Mouse (Mus musculus) limb, embryonic 14.5 days (tissue): ENCODE measurements around the gene Tars2. TPM values are rescaled to one million over a fixed set of nuclear protein-coding genes. Genes with fewer than 3 reads are reported as not detected.

Experiments
- ATAC-seq: fragments of 200-750 bp; cut with Nextera tagmentation; 2 replicates; pipeline ENCODE4 v1.8.0; 2017; ENCODE audit warnings: low read depth, moderate number of reproducible peaks, moderate TSS enrichment; ENCODE audit not compliant: low FRiP score
- DNase-seq: peaks from one replicate; pipeline ENCODE4 v3.0.0-alpha.2; 2015; ENCODE audit warnings: low spot score
- H3K27ac ChIP-seq: fragments of 300-500 bp; sonication (generic); replicated peaks from 2 replicates; pipeline ENCODE4 v1.5.1; 2014; ENCODE audit warnings: low read depth, mild to moderate bottlenecking, low read length, moderate library complexity, mixed read lengths
- H3K27me3 ChIP-seq: fragments of 300-500 bp; sonication (generic); 2 replicates; pipeline ENCODE4 v1.6.1; 2014; ENCODE audit warnings: low read length, mixed read lengths; ENCODE audit not compliant: control insufficient read depth, insufficient read depth
- H3K36me3 ChIP-seq: fragments of 300-500 bp; sonication (generic); 2 replicates; pipeline ENCODE4 v1.6.1; 2014; ENCODE audit warnings: mild to moderate bottlenecking, low read length, moderate library complexity, mixed read lengths; ENCODE audit not compliant: control insufficient read depth, insufficient read depth
- H3K4me1 ChIP-seq: fragments of 300-500 bp; sonication (generic); 2 replicates; pipeline ENCODE4 v1.6.1; 2014; ENCODE audit warnings: antibody characterized with exemption, low read length, mixed read lengths; ENCODE audit not compliant: control insufficient read depth, insufficient read depth
- H3K4me2 ChIP-seq: fragments of 300-500 bp; sonication (generic); replicated peaks from 2 replicates; pipeline ENCODE4 v1.6.1; 2014; ENCODE audit warnings: low read depth, mild to moderate bottlenecking, low read length, moderate library complexity; ENCODE audit not compliant: severe bottlenecking
- H3K4me3 ChIP-seq: fragments of 300-500 bp; sonication (generic); replicated peaks from 2 replicates; pipeline ENCODE4 v1.5.1; 2014; ENCODE audit warnings: low read length
- H3K9ac ChIP-seq: fragments of 300-500 bp; sonication (generic); 2 replicates; pipeline ENCODE4 v1.6.1; 2014; ENCODE audit warnings: mild to moderate bottlenecking, low read depth, low read length, moderate library complexity; ENCODE audit not compliant: severe bottlenecking
- H3K9me3 ChIP-seq: fragments of 300-500 bp; sonication (generic); 2 replicates; pipeline ENCODE4 v1.6.1; 2016; ENCODE audit warnings: low read length; ENCODE audit not compliant: control insufficient read depth
- POLR2A ChIP-seq: fragments of 200-500 bp; IDR thresholded peaks from 2 replicates; pipeline ENCODE4 v1.8.0; 2012; ENCODE audit warnings: inconsistent platforms, mild to moderate bottlenecking, moderate library complexity, borderline replicate concordance; ENCODE audit not compliant: insufficient read depth, insufficient read length; ENCODE audit errors: extremely low read depth
- WGBS: fragments of 180-500 bp; shearing (Covaris S2); extraction: QIAGEN DNeasy Blood & Tissue Kit; methylation state at CpG from one replicate; pipeline ENCODE4 v1.1.7; 2014; 5-methylcytosine and 5-hydroxymethylcytosine counted together
- polyA plus RNA-seq, 2 experiments: library from polyadenylated mRNA; depleted of rRNA in 1 of 2; stranded (reverse) in 1 of 2; unstranded in 1 of 2; fragments of >200 nt; fragmentation: Nextera tagmentation in 1 of 2; extraction: Ambion mirVana in 1 of 2; gene quantifications; 2 replicates each; pipeline versions ENCODE4 v1.2.1 to v1.2.3; 2012 to 2014

Tars2 gene
- polyA plus RNA-seq, 2 experiments, result 40.3 to 40.9 TPM

DNA sequence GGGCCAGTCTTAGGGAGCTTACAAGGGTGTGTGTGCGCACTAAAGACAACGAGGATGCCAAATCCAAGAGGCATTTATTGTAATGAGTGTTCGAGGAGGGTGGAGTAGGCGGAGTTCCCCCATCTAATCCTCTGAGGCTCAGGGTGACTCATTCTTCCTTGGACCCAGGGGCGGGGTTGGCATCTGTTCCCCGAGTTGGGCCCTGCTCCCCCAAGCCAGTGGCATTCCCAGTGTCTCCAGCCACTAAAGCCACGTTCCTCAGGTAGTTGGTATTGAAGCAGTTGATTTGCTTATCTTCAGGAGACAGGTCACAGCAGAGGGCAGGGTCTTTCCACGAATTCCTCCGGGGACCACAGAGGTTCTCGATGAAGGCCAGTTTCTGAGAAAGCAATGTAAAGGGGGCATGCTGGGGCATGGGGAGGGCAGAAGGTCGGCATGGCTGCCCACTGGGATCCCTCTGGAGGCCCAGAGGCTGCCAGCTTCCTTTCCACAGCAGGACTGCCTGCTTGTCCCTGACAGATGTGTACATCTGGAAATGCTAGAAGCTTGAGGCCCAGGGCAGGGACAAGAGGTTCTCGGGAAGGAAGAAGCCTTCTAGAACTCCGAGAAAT lies 25.8 kb downstream of the Tars2 start:
- Histone ChIP-seq H3K9ac (no peak overlapping the region), H3K4me3 (no peak overlapping the region), H3K9me3 (no peaks in the 10 kb centered on the region), H3K4me1 (no peaks in the 10 kb centered on the region), H3K27me3 (no peaks in the 10 kb centered on the region), H3K27ac (no peak overlapping the region), H3K4me2 (no peak overlapping the region), H3K36me3 (peaks cover 25% of the 10 kb centered on the region)
- WGBS, result 76% methylated on average over 13 of the region's 13 CpGs
- no peak for DNase-seq
- ATAC-seq, result no peak
- no peak for TF ChIP-seq POLR2A

DNA sequence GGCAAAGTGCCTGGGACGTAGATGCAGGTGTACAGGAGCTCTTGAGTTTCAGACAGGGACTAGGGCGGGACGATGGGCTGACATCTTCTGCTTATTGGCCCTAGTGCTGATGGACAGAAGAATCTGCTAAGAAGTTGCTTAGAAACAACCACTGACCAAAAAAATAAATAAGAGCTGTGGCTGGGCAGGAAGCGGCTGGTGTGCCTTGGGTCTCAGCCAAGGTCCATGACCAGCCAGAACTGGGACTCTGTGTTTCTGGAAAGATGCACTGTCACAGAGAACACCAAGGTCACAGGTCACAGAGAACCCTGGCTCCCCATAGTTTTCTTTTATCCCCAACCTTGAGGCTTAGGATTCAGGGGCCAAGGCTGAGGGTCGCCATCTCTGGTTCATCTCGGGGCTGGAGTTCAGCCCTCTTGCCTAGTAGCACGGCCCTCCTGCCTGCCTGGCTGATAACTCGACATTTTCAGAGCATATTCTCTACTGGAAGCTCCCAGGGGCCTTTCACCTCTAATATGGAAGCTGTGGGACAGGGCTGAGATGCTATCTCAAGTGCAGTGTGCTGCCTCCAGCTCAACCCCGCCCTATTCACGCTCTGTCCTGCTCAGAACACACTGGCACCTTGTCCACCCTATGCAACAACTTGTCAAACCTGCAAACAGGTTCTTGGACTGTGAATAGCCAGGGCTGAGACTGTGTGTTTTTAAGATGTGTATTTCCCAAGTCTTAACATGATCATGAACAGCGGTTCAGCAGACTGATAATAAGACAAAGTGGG lies 27.1 kb downstream of the Tars2 start:
- no peak overlapping the region for H3K9ac ChIP-seq
- ATAC-seq, result no peak
- no peak overlapping the region for H3K27ac ChIP-seq
- H3K27me3 ChIP-seq, result no peaks in the 10 kb centered on the region
- no peaks in the 10 kb centered on the region for H3K9me3 ChIP-seq
- no peak overlapping the region for H3K4me2 ChIP-seq
- 88% methylated on average over 11 of the region's 11 CpGs for WGBS
- no peak overlapping the region for H3K4me3 ChIP-seq
- DNase-seq, result no peak
- H3K36me3 ChIP-seq, result peaks cover 20% of the 10 kb centered on the region
- no peaks in the 10 kb centered on the region for H3K4me1 ChIP-seq
- no peak for TF ChIP-seq POLR2A

- no peak for ATAC-seq
- Histone ChIP-seq H3K9me3 (no peaks in the 10 kb centered on the region), H3K27ac (no peak overlapping the region), H3K9ac (no peak overlapping the region), H3K4me1 (no peaks in the 10 kb centered on the region), H3K27me3 (no peaks in the 10 kb centered on the region), H3K4me3 (no peak overlapping the region), H3K36me3 (peaks cover 20% of the 10 kb centered on the region), H3K4me2 (no peak overlapping the region)
- no peak for DNase-seq
- 94% methylated on average over 9 of the region's 9 CpGs for WGBS
- no peak for TF ChIP-seq POLR2A
These were observed 27.7 kb downstream of the Tars2 start for GRCm38 (mm10) chr3:95732297-95732696.

DNA sequence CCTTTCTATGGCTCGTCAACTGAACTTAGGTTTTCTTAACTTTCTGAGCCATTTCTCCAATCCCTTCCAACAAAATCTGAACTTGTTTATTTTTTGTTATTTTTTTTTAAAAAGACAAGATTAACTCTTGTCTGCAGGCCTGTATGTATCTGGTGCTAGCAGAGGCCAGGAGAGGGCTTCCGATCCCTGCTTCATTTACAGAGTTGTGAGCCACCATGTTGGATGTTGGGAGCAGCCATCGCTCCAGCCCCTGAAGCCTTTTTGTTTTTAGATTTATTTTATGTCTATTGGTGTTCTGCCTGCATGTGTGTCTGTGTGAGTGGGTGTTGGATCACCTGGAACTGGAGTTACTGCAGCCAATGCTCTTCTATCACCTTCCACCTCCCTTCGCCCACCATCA lies 28.2 kb downstream of the Tars2 start:
- Histone ChIP-seq H3K27me3 (no peaks in the 10 kb centered on the region), H3K36me3 (peaks cover 20% of the 10 kb centered on the region), H3K4me2 (no peak overlapping the region), H3K9me3 (no peaks in the 10 kb centered on the region), H3K27ac (no peak overlapping the region), H3K9ac (no peak overlapping the region), H3K4me3 (no peak overlapping the region), H3K4me1 (no peaks in the 10 kb centered on the region)
- no peak for TF ChIP-seq POLR2A
- WGBS, result 80% methylated on average over 4 of the region's 4 CpGs
- ATAC-seq (no peak), DNase-seq (no peak)

DNA sequence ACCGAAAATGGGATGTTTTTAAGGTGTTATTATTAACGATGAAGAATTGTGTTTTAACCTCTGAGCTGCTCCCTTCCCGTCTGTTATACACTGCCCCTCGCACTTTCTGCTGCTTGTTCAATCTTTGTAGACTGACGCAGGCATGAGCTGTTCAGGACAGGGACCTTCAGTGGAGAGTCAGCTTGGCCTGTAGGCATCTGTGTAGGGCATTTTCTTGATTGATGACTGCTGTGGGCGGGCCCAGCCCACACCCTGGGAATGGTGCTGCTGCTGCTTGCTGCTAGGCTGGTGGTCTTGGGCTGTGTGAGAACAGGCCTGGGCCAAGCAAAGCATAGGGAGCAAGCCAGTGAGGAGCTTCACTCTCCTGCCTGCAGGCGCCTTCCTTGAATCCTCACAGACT lies 29.6 kb downstream of the Tars2 start:
- H3K4me3 ChIP-seq, result no peak overlapping the region
- no peaks in the 10 kb centered on the region for H3K4me1 ChIP-seq

More for the DNA sequence above, 29.6 kb downstream of the Tars2 start:
- ATAC-seq, result no peak
- no peaks in the 10 kb centered on the region for H3K27me3 ChIP-seq
- H3K27ac ChIP-seq, result no peak overlapping the region
- no peak overlapping the region for H3K4me2 ChIP-seq
- no peaks in the 10 kb centered on the region for H3K9me3 ChIP-seq
- H3K36me3 ChIP-seq, result peaks cover 10% of the 10 kb centered on the region
- TF ChIP-seq POLR2A, result no peak
- WGBS, result 69% methylated on average over 7 of the region's 7 CpGs
- DNase-seq, result no peak
- no peak overlapping the region for H3K9ac ChIP-seq
